22 mouse cellular contexts compared by ENCODE assay signal in the genomic region with DNA sequence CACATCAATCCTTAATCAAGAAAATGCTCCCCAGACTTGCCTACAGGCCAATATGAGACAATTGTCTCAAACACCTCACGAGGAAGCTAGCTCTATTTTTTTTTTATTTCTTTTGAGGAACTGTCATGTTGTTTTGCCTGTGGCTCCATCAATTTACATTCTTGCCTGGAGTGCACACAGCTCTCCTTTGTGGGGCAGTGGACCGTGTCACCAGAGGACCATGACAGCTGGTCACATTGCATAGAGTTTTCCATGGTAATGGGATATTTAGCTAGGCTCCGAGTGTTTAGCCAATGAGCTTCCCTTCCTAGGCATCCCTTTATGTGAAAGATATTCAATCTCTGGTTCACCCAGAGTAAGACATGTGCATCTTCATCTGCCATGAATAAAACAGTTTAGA. TPM values are rescaled to one million over a fixed set of nuclear protein-coding genes. Genes with fewer than 3 reads are reported as not detected.
DNase-seq lines count a peak whose midpoint lies in the region; ATAC-seq and TF ChIP-seq lines count a peak whose summit lies in the region.
"Had no signal": no experiment of that assay in that cellular context is flagged by ENCODE, and none has a peak within 500 bp of the region (broad histone marks: within the 10 kb centered on the region; RNA-seq: fewer than 3 reads in every experiment).

No protein-coding gene starts in this region.

- TF ChIP-seq CTCF in midbrain, postnatal 0 days (IDR thresholded peaks at IDR 0.05) = no peak

- H3K27me3 ChIP-seq in hindbrain, embryonic 12.5 days = no peaks in the 10 kb centered on the region; the same call in 1 of the 2 replicates
- H3K27me3 ChIP-seq in hindbrain, embryonic 14.5 days (ENCODE audit: control insufficient read depth, insufficient read depth, low read length) = no peaks in the 10 kb centered on the region
- H3K27me3 ChIP-seq in midbrain, postnatal 0 days (ENCODE audit: insufficient read depth, low read length) = no peaks in the 10 kb centered on the region
- peaks cover 2% of the 10 kb centered on the region; the same call in 1 of the 2 replicates for H3K27me3 ChIP-seq in midbrain, embryonic 13.5 days
- H3K27me3 ChIP-seq: forebrain, embryonic 13.5 days; Patski had no signal

- no peak overlapping the region for H3K27ac ChIP-seq in hindbrain, embryonic 12.5 days
- H3K27ac ChIP-seq in hindbrain, embryonic 14.5 days = no peak overlapping the region
- no peak overlapping the region for H3K27ac ChIP-seq in midbrain, postnatal 0 days (ENCODE audit: low read depth, low read length)
- H3K27ac ChIP-seq in midbrain, embryonic 13.5 days = no peak overlapping the region
- H3K27ac ChIP-seq: embryonic facial prominence, embryonic 10.5 days; forebrain, embryonic 13.5 days; heart, embryonic 10.5 days had no signal

- DNase-seq in embryo, embryonic 10 days (ENCODE audit: low spot score) = peak; percentile 20
- DNase-seq in embryo, embryonic 9.5 days (ENCODE audit: extremely low spot score) = no peak
- DNase-seq in hindbrain, embryonic 14.5 days (ENCODE audit: low spot score) = no peak
- DNase-seq in midbrain, postnatal 0 days (ENCODE audit: low spot score) = peak; percentile 12
- peak; percentile 13 for DNase-seq in embryo, embryonic 11 days
- DNase-seq in urinary bladder, postnatal 10 days (ENCODE audit: low spot score) = no peak
- DNase-seq: adrenal gland, postnatal 14 days; B cell, adult 2 months; cerebellum, adult 2 months; cerebellum, postnatal 10 days; gastrocnemius, postnatal 36 days; heart, postnatal 10 days; heart, postnatal 4 days had no signal

- H3K36me3 ChIP-seq in hindbrain, embryonic 12.5 days = no peaks in the 10 kb centered on the region
- H3K36me3 ChIP-seq in hindbrain, embryonic 14.5 days (replicated peaks; ENCODE audit: control insufficient read depth, insufficient read depth) = no peaks in the 10 kb centered on the region
- no peaks in the 10 kb centered on the region for H3K36me3 ChIP-seq in midbrain, postnatal 0 days (ENCODE audit: insufficient read depth, low read length)
- no peaks in the 10 kb centered on the region for H3K36me3 ChIP-seq in midbrain, embryonic 13.5 days
- H3K36me3 ChIP-seq: embryonic facial prominence, embryonic 10.5 days; heart, embryonic 10.5 days had no signal

- peak; percentile 69; the same call in 1 of the 2 replicates for ATAC-seq in hindbrain, embryonic 12.5 days (ENCODE audit: low FRiP score)
- ATAC-seq in hindbrain, embryonic 14.5 days (ENCODE audit: low FRiP score) = no peak
- ATAC-seq in midbrain, postnatal 0 days (ENCODE audit: low FRiP score) = no peak
- no peak for ATAC-seq in midbrain, embryonic 13.5 days
- ATAC-seq: activated CD4-positive, CD25-positive, alpha-beta regulatory T cell, adult 4 months; CD4-positive, CD25-positive, alpha-beta regulatory T cell, adult 4 months; forebrain, embryonic 13.5 days; intestine, embryonic 16.5 days; Patski had no signal

- 30% methylated on average over 3 of the region's 3 CpGs for WGBS in hindbrain, embryonic 12.5 days
- WGBS in hindbrain, embryonic 14.5 days = 15% methylated on average over 3 of the region's 3 CpGs
- WGBS in midbrain, postnatal 0 days = 21% methylated on average over 3 of the region's 3 CpGs
- WGBS in midbrain, embryonic 13.5 days = 26% methylated on average over 3 of the region's 3 CpGs

- no peak overlapping the region for H3K9ac ChIP-seq in hindbrain, embryonic 12.5 days
- no peak overlapping the region for H3K9ac ChIP-seq in hindbrain, embryonic 14.5 days
- no peak overlapping the region for H3K9ac ChIP-seq in midbrain, postnatal 0 days (replicated peaks; ENCODE audit: low read length, poor library complexity, severe bottlenecking)
- no peak overlapping the region for H3K9ac ChIP-seq in midbrain, embryonic 13.5 days (replicated peaks)
- H3K9ac ChIP-seq: forebrain, embryonic 13.5 days had no signal

- H3K4me2 ChIP-seq in hindbrain, embryonic 12.5 days (replicated peaks) = no peak overlapping the region
- no peak overlapping the region for H3K4me2 ChIP-seq in hindbrain, embryonic 14.5 days (replicated peaks)
- no peak overlapping the region for H3K4me2 ChIP-seq in midbrain, postnatal 0 days (ENCODE audit: low read depth, low read length, poor library complexity, severe bottlenecking)
- no peak overlapping the region for H3K4me2 ChIP-seq in midbrain, embryonic 13.5 days (replicated peaks)
- H3K4me2 ChIP-seq: forebrain, embryonic 13.5 days had no signal

- no peak overlapping the region for H3K4me3 ChIP-seq in hindbrain, embryonic 12.5 days
- H3K4me3 ChIP-seq in hindbrain, embryonic 14.5 days (replicated peaks; ENCODE audit: low read length) = no peak overlapping the region
- no peak overlapping the region for H3K4me3 ChIP-seq in midbrain, postnatal 0 days (ENCODE audit: low read depth, low read length)
- no peak overlapping the region for H3K4me3 ChIP-seq in midbrain, embryonic 13.5 days (replicated peaks)
- H3K4me3 ChIP-seq: embryonic facial prominence, embryonic 10.5 days; forebrain, embryonic 13.5 days; heart, embryonic 10.5 days had no signal

- H3K4me1 ChIP-seq in hindbrain, embryonic 12.5 days = peaks cover 8% of the 10 kb centered on the region; the same call in 1 of the 2 replicates
- no peaks in the 10 kb centered on the region for H3K4me1 ChIP-seq in hindbrain, embryonic 14.5 days (replicated peaks; ENCODE audit: control insufficient read depth, insufficient read depth, low read length)
- no peaks in the 10 kb centered on the region for H3K4me1 ChIP-seq in midbrain, postnatal 0 days (ENCODE audit: insufficient read depth, low read length)
- H3K4me1 ChIP-seq in midbrain, embryonic 13.5 days (replicated peaks) = no peaks in the 10 kb centered on the region
- H3K4me1 ChIP-seq: embryonic facial prominence, embryonic 10.5 days; forebrain, embryonic 13.5 days; heart, embryonic 10.5 days had no signal

- H3K9me3 ChIP-seq in hindbrain, embryonic 12.5 days (replicated peaks) = no peaks in the 10 kb centered on the region
- H3K9me3 ChIP-seq in hindbrain, embryonic 14.5 days (ENCODE audit: control insufficient read depth, low read length) = no peaks in the 10 kb centered on the region
- no peaks in the 10 kb centered on the region for H3K9me3 ChIP-seq in midbrain, postnatal 0 days (ENCODE audit: low read length)
- no peaks in the 10 kb centered on the region for H3K9me3 ChIP-seq in midbrain, embryonic 13.5 days
- H3K9me3 ChIP-seq: embryonic facial prominence, embryonic 10.5 days; forebrain, embryonic 13.5 days; heart, embryonic 10.5 days had no signal

RNA-seq across cellular contexts. Expression of a gene that starts 26.9 kb away (rescaled TPM):
- 2.8 and 3.6 TPM in 2 replicates for polyA plus RNA-seq in hindbrain, embryonic 12.5 days (2016; fragmentation: Nextera tagmentation; extraction: Ambion mirVana)
- 4.0 and 4.1 TPM in 2 replicates for polyA plus RNA-seq in hindbrain, embryonic 14.5 days (2014; fragmentation: Nextera tagmentation; extraction: Ambion mirVana)
- 15.3 and 17.0 TPM in 2 replicates for total RNA-seq in midbrain, postnatal 0 days (2014; rRNA removed)
- 2.2 and 2.8 TPM in 2 replicates for polyA plus RNA-seq in midbrain, postnatal 0 days (2015; fragmentation: Nextera tagmentation; extraction: Ambion mirVana)
- 1.5 and 1.8 TPM in 2 replicates for polyA plus RNA-seq in midbrain, embryonic 13.5 days (2015; fragmentation: Nextera tagmentation; extraction: Ambion mirVana)

Comparison
In these comparisons a context has a peak if more than half of its experiments do, and no peak if none do; other contexts are left out.
1. DNase-seq: peak in embryo, embryonic 10 days (single experiment), midbrain, postnatal 0 days (single experiment) and embryo, embryonic 11 days (single experiment); none in embryo, embryonic 9.5 days (single experiment), hindbrain, embryonic 14.5 days (single experiment) and urinary bladder, postnatal 10 days (single experiment).